Mouse (Mus musculus) limb, embryonic 14.5 days (tissue): ENCODE results near the gene Apc2. TPM values are rescaled to one million over a fixed set of nuclear protein-coding genes. Genes with fewer than 3 reads are reported as not detected.
A peak's percentile ranks its signal among the peaks of the same experiment; 100 is the strongest.

Experiments used
- ATAC-seq: fragments of 200-750 bp; cut with Nextera tagmentation; 2 replicates; pipeline ENCODE4 v1.8.0; 2017; ENCODE audit warnings: low read depth, moderate number of reproducible peaks, moderate TSS enrichment; ENCODE audit not compliant: low FRiP score
- DNase-seq: peaks from one replicate; pipeline ENCODE4 v3.0.0-alpha.2; 2015; ENCODE audit warnings: low spot score
- H3K27ac ChIP-seq: fragments of 300-500 bp; sonication (generic); replicated peaks from 2 replicates; pipeline ENCODE4 v1.5.1; 2014; ENCODE audit warnings: low read depth, mild to moderate bottlenecking, low read length, moderate library complexity, mixed read lengths
- H3K27me3 ChIP-seq: fragments of 300-500 bp; sonication (generic); 2 replicates; pipeline ENCODE4 v1.6.1; 2014; ENCODE audit warnings: low read length, mixed read lengths; ENCODE audit not compliant: control insufficient read depth, insufficient read depth
- H3K36me3 ChIP-seq: fragments of 300-500 bp; sonication (generic); 2 replicates; pipeline ENCODE4 v1.6.1; 2014; ENCODE audit warnings: mild to moderate bottlenecking, low read length, moderate library complexity, mixed read lengths; ENCODE audit not compliant: control insufficient read depth, insufficient read depth
- H3K4me1 ChIP-seq: fragments of 300-500 bp; sonication (generic); 2 replicates; pipeline ENCODE4 v1.6.1; 2014; ENCODE audit warnings: antibody characterized with exemption, low read length, mixed read lengths; ENCODE audit not compliant: control insufficient read depth, insufficient read depth
- H3K4me2 ChIP-seq: fragments of 300-500 bp; sonication (generic); replicated peaks from 2 replicates; pipeline ENCODE4 v1.6.1; 2014; ENCODE audit warnings: low read depth, mild to moderate bottlenecking, low read length, moderate library complexity; ENCODE audit not compliant: severe bottlenecking
- H3K4me3 ChIP-seq: fragments of 300-500 bp; sonication (generic); replicated peaks from 2 replicates; pipeline ENCODE4 v1.5.1; 2014; ENCODE audit warnings: low read length
- H3K9ac ChIP-seq: fragments of 300-500 bp; sonication (generic); 2 replicates; pipeline ENCODE4 v1.6.1; 2014; ENCODE audit warnings: mild to moderate bottlenecking, low read depth, low read length, moderate library complexity; ENCODE audit not compliant: severe bottlenecking
- H3K9me3 ChIP-seq: fragments of 300-500 bp; sonication (generic); 2 replicates; pipeline ENCODE4 v1.6.1; 2016; ENCODE audit warnings: low read length; ENCODE audit not compliant: control insufficient read depth
- POLR2A ChIP-seq: fragments of 200-500 bp; IDR thresholded peaks from 2 replicates; pipeline ENCODE4 v1.8.0; 2012; ENCODE audit warnings: inconsistent platforms, mild to moderate bottlenecking, moderate library complexity, borderline replicate concordance; ENCODE audit not compliant: insufficient read depth, insufficient read length; ENCODE audit errors: extremely low read depth
- WGBS: fragments of 180-500 bp; shearing (Covaris S2); extraction: QIAGEN DNeasy Blood & Tissue Kit; methylation state at CpG from one replicate; pipeline ENCODE4 v1.1.7; 2014; 5-methylcytosine and 5-hydroxymethylcytosine counted together
- polyA plus RNA-seq, 2 experiments: library from polyadenylated mRNA; depleted of rRNA in 1 of 2; stranded (reverse) in 1 of 2; unstranded in 1 of 2; fragments of >200 nt; fragmentation: Nextera tagmentation in 1 of 2; extraction: Ambion mirVana in 1 of 2; gene quantifications; 2 replicates each; pipeline versions ENCODE4 v1.2.1 to v1.2.3; 2012 to 2014

Apc2 gene
- polyA plus RNA-seq, 2 experiments: 1.5 to 2.5 TPM

DNA sequence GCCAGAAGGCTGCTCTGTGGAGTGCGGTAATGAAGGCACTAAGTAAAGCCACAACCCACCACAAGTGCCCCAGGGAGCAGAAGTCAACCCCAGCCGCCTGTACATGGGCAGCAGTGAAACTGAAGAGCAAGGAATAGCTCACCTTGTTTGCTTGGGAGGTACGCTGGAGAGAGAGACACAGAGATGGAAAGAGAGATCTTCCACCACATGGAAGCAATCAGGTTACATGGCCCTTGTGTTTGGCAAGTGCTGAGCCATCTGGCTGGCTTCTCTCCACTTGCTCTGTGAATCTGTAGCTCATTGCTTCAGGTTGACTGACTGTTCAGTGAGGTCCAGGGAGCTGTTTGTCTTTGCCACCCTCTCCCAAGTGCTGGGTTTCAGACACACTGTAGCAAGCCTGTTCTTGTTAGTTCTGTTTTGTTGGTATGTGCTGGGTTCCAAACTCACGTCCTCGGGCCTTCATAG is 36.8 kb downstream of the Apc2 start:
- H3K27me3 ChIP-seq: no peaks in the 10 kb centered on the region
- H3K36me3 ChIP-seq: no peaks in the 10 kb centered on the region
- no peak overlapping the region for H3K4me3 ChIP-seq
- H3K4me2 ChIP-seq: no peak overlapping the region
- 71% methylated on average over 5 of the region's 5 CpGs for WGBS
- no peak for ATAC-seq
- H3K27ac ChIP-seq: no peak overlapping the region
- no peak for TF ChIP-seq POLR2A
- peaks cover 10% of the 10 kb centered on the region for H3K4me1 ChIP-seq
- DNase-seq: no peak
- no peaks in the 10 kb centered on the region for H3K9me3 ChIP-seq
- no peak overlapping the region for H3K9ac ChIP-seq

GRCm38 (mm10) chr10:80336263-80336662 is 40.5 kb downstream of the Apc2 start:
- WGBS: 82% methylated on average over 12 of the region's 12 CpGs
- no peaks in the 10 kb centered on the region for H3K9me3 ChIP-seq
- no peak overlapping the region for H3K27ac ChIP-seq
- ATAC-seq: no peak
- no peaks in the 10 kb centered on the region for H3K36me3 ChIP-seq
- peaks cover 12% of the 10 kb centered on the region for H3K27me3 ChIP-seq
- H3K4me2 ChIP-seq: no peak overlapping the region
- no peak for DNase-seq
- H3K9ac ChIP-seq: no peak overlapping the region
- H3K4me1 ChIP-seq: 0 out of 2 replicates have a peak, but pooled peaks cover 3% of the 10 kb centered on the region
- H3K4me3 ChIP-seq: no peak overlapping the region
- no peak for TF ChIP-seq POLR2A

DNA sequence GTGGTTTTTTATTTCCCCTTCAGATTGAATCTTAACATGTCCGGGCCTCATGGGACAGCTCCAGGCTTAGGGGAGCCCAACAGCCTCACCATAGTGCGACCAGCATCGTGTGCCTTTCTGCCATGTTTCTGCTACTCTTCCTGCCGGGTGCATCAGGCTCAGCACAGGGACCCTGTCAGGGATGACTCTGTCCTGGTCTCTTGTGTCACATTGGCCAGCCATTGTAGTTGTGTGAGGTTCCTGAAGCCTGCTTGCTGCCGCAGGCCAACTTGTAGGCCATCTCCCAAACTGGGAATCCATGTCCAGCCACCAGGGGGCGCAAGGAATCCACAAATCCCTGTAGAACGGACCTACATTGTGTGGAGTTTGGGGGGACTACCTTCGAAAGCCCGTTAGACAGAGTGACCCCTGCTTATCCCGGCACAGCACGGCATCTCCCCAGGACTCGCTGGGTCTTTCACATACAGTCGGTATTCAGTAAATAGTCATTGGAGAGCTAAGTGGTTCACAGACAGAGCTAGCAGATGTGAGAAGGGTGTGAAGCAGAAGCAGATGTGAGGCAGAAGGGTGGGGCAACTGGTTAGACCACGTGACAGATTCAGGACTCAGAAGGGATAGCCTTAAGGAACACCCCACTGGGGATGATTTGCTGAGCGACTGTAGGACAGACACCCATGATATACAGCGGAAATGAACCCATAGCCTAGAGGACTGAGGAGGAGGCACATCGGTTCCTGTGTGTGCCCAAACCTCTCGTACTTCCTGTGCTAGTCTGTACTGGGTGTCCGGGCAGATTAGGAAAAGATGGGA is 44.4 kb downstream of the Apc2 start:
- Histone ChIP-seq H3K27ac (no peak overlapping the region), H3K9me3 (no peaks in the 10 kb centered on the region), H3K9ac (no peak overlapping the region), H3K4me3 (no peak overlapping the region; the same call in 1 of the 2 replicates), H3K4me2 (peak overlapping the region; percentile 34), H3K4me1 (peaks cover 16% of the 10 kb centered on the region), H3K36me3 (no peaks in the 10 kb centered on the region), H3K27me3 (peaks cover 50% of the 10 kb centered on the region)
- TF ChIP-seq POLR2A: no peak
- DNase-seq (peak; percentile 71), ATAC-seq (peak; percentile 30; the same call in 1 of the 2 replicates)
- WGBS: 21% methylated on average over 19 of the region's 19 CpGs

- Histone ChIP-seq H3K27me3 (peaks cover 59% of the 10 kb centered on the region), H3K4me2 (no peak overlapping the region), H3K4me3 (no peak overlapping the region; the same call in 1 of the 2 replicates), H3K4me1 (peaks cover 16% of the 10 kb centered on the region), H3K9ac (no peak overlapping the region), H3K36me3 (no peaks in the 10 kb centered on the region), H3K9me3 (no peaks in the 10 kb centered on the region), H3K27ac (no peak overlapping the region)
- 19% methylated on average over 21 of the region's 21 CpGs for WGBS
- no peak for ATAC-seq
- DNase-seq: no peak
- TF ChIP-seq POLR2A: no peak
Observed at GRCm38 (mm10) chr10:80341026-80341425, 45.2 kb downstream of the Apc2 start.

GRCm38 (mm10) chr10:80341491-80342304 is 45.9 kb downstream of the Apc2 start:
- Histone ChIP-seq H3K4me1 (peaks cover 16% of the 10 kb centered on the region), H3K4me2 (peak overlapping the region; percentile 49), H3K9me3 (no peaks in the 10 kb centered on the region), H3K4me3 (peak overlapping the region; percentile 34), H3K36me3 (no peaks in the 10 kb centered on the region), H3K27ac (no peak overlapping the region), H3K27me3 (peaks cover 65% of the 10 kb centered on the region), H3K9ac (no peak overlapping the region)
- DNase-seq: no peak
- ATAC-seq: no peak
- 4% methylated on average over 33 of the region's 47 CpGs for WGBS
- no peak for TF ChIP-seq POLR2A
